Mouse (Mus musculus) neural tube, embryonic 10.5 days (tissue): ENCODE results near the gene Gtf3c6.

Experiments used
- DNase-seq: peaks from one replicate; pipeline ENCODE4 v3.0.0-alpha.2; 2017; ENCODE audit warnings: low spot score; ENCODE audit errors: extremely low spot score

Gtf3c6 gene

GRCm38 (mm10) chr10:40259542-40259941 lies 1.6 kb upstream of the Gtf3c6 start:
- no peak for DNase-seq

GRCm38 (mm10) chr10:40258976-40259375 lies 1.1 kb upstream of the Gtf3c6 start:
- no peak for DNase-seq

GRCm38 (mm10) chr10:40258401-40258966 lies 576 bp upstream of the Gtf3c6 start:
- peak; percentile 86 for DNase-seq

- peak; percentile 61 for DNase-seq
Measured at GRCm38 (mm10) chr10:40256716-40257115, 1.2 kb downstream of the Gtf3c6 start.

GRCm38 (mm10) chr10:40250969-40251368 lies 6.9 kb downstream of the Gtf3c6 start:
- DNase-seq, result no peak

- no peak for DNase-seq
Measured at GRCm38 (mm10) chr10:40249625-40250024, 8.3 kb downstream of the Gtf3c6 start.

GRCm38 (mm10) chr10:40247166-40247716 lies 10.7 kb downstream of the Gtf3c6 start:
- DNase-seq, result no peak

- peak; percentile 89 for DNase-seq
Measured at GRCm38 (mm10) chr10:40246374-40247165, 11.3 kb downstream of the Gtf3c6 start, which contains the start of gene Rpf2. TSS of gene Rpf2 (minus strand) at chr10:40247036.

- DNase-seq, result no peak
Measured at GRCm38 (mm10) chr10:40237826-40238225, 20.1 kb downstream of the Gtf3c6 start.

- no peak for DNase-seq
Measured at GRCm38 (mm10) chr10:40233241-40233640, 24.7 kb downstream of the Gtf3c6 start.

GRCm38 (mm10) chr10:40232442-40232841 lies 25.5 kb downstream of the Gtf3c6 start:
- DNase-seq, result no peak

- DNase-seq, result no peak
Measured at GRCm38 (mm10) chr10:40229725-40230124, 28.2 kb downstream of the Gtf3c6 start.

- no peak for DNase-seq
Measured at GRCm38 (mm10) chr10:40227660-40228303, 30.1 kb downstream of the Gtf3c6 start.

GRCm38 (mm10) chr10:40218874-40219273 lies 39.0 kb downstream of the Gtf3c6 start:
- DNase-seq, result no peak

GRCm38 (mm10) chr10:40212443-40213169 lies 45.3 kb downstream of the Gtf3c6 start:
- DNase-seq, result peak; percentile 83
